Mouse (Mus musculus) bone marrow, adult 2 months (tissue): ENCODE data around the gene Kdm7a.

ENCODE experiments used
- CTCF ChIP-seq: fragments of 200-500 bp; IDR thresholded peaks from 2 replicates; pipeline ENCODE4 v1.5.1; 2011; ENCODE audit warnings: low read length, control low read depth; ENCODE audit not compliant: control insufficient read depth, insufficient read depth
- POLR2A ChIP-seq: fragments of 200-500 bp; IDR thresholded peaks from 2 replicates; pipeline ENCODE4 v1.6.1; 2011; ENCODE audit warnings: low read depth, mild to moderate bottlenecking, control low read depth, low read length, borderline replicate concordance; ENCODE audit not compliant: control insufficient read depth

GRCm38 (mm10) chr6:39223328-39223885, 16.8 kb upstream of the Kdm7a start:
- TF ChIP-seq CTCF: no peak
- TF ChIP-seq POLR2A: no peak
